Mouse (Mus musculus): ENCODE results near the gene Eid2b.

Eid2b gene

GRCm38 (mm10) chr7:28301616-28302433 is 24.3 kb downstream of the Eid2b start, which contains the start of gene Dll3:
TSS of gene Dll3 (minus strand) at chr7:28302238.
- peak; percentile 44 to 56 for DNase-seq (ENCODE audit: low spot score in 2 of 2)

- DNase-seq (ENCODE audit: low spot score in 2 of 2) = no peak
Observed at GRCm38 (mm10) chr7:28305641-28306040, 28.1 kb downstream of the Eid2b start.

- DNase-seq (ENCODE audit: low spot score in 2 of 2) = no peak
Observed at GRCm38 (mm10) chr7:28306216-28306615, 28.7 kb downstream of the Eid2b start.

GRCm38 (mm10) chr7:28309737-28310136 is 32.2 kb downstream of the Eid2b start:
- DNase-seq (ENCODE audit: low spot score in 2 of 2) = no peak

GRCm38 (mm10) chr7:28311151-28311925 is 33.8 kb downstream of the Eid2b start:
- no peak for DNase-seq (ENCODE audit: low spot score in 2 of 2)

- DNase-seq (ENCODE audit: low spot score in 2 of 2) = peak; percentile 92 to 96
Observed at GRCm38 (mm10) chr7:28311926-28312543, 34.5 kb downstream of the Eid2b start, which contains the start of gene Timm50. TSS of gene Timm50 (minus strand) at chr7:28312072.

GRCm38 (mm10) chr7:28318036-28318435 is 40.5 kb downstream of the Eid2b start:
- DNase-seq (ENCODE audit: low spot score in 2 of 2) = no peak

- DNase-seq (ENCODE audit: low spot score in 2 of 2) = no peak
Observed at GRCm38 (mm10) chr7:28318714-28319113, 41.2 kb downstream of the Eid2b start.

GRCm38 (mm10) chr7:28321974-28322720 is 44.6 kb downstream of the Eid2b start:
- DNase-seq (ENCODE audit: low spot score in 2 of 2) = no peak

GRCm38 (mm10) chr7:28325293-28325692 is 47.8 kb downstream of the Eid2b start:
- DNase-seq (ENCODE audit: low spot score in 2 of 2) = no peak

GRCm38 (mm10) chr7:28326457-28326856 is 48.9 kb downstream of the Eid2b start:
- no peak for DNase-seq (ENCODE audit: low spot score in 2 of 2)

GRCm38 (mm10) chr7:28328260-28328659 is 50.7 kb downstream of the Eid2b start:
- DNase-seq (ENCODE audit: low spot score in 2 of 2) = no peak
